Mouse (Mus musculus): ENCODE measurements at regions not wholly inside any gene's neighbourhood (a gene's known extent, or its start where the extent isn't known, plus 50 kb on each side); places are given as distances from the start of the nearest gene placed in this dataset.
A peak's percentile ranks its signal among the peaks of the same experiment; 100 is the strongest.

GRCm38 (mm10) chr10:98292140-98292539, 565.6 kb upstream of the C030005K15Rik start:
- WGBS, result 9% methylated on average over 2 of the region's 2 CpGs
- no peaks in the 10 kb centered on the region for H3K9me3 ChIP-seq (ENCODE audit: low read depth, low read length)
- DNase-seq, result peak; percentile 85
- H3K9ac ChIP-seq, result no peak overlapping the region
- ATAC-seq (ENCODE audit: insufficient read depth), result peak; percentile 88
- no peak for TF ChIP-seq CTCF (IDR thresholded peaks at IDR 0.05; ENCODE audit: low read depth)
- peak overlapping the region; percentile 47; the same call in 1 of the 2 replicates for H3K27ac ChIP-seq (ENCODE audit: low read depth)
- no peaks in the 10 kb centered on the region for H3K36me3 ChIP-seq (ENCODE audit: insufficient read depth)
- H3K4me3 ChIP-seq (ENCODE audit: low read depth, low read length), result no peak overlapping the region
- H3K4me1 ChIP-seq (ENCODE audit: insufficient read depth), result 0 out of 2 replicates have a peak, but pooled peaks cover 5% of the 10 kb centered on the region
- no peak overlapping the region for H3K4me2 ChIP-seq
- no peaks in the 10 kb centered on the region for H3K27me3 ChIP-seq (ENCODE audit: insufficient read depth, low read length)

- ATAC-seq (ENCODE audit: insufficient read depth) (no peak), DNase-seq (no peak)
- no peaks in the 10 kb centered on the region for H3K9me3 ChIP-seq (ENCODE audit: low read depth, low read length)
- no peak overlapping the region for H3K4me3 ChIP-seq (ENCODE audit: low read depth, low read length)
- H3K9ac ChIP-seq, result no peak overlapping the region
- H3K4me2 ChIP-seq, result no peak overlapping the region
- no peaks in the 10 kb centered on the region for H3K36me3 ChIP-seq (ENCODE audit: insufficient read depth)
- TF ChIP-seq CTCF (IDR thresholded peaks at IDR 0.05; ENCODE audit: low read depth), result no peak
- H3K27me3 ChIP-seq (ENCODE audit: insufficient read depth, low read length), result no peaks in the 10 kb centered on the region
- 96% methylated on average over 1 of the region's 1 CpGs for WGBS
- no peak overlapping the region for H3K27ac ChIP-seq (ENCODE audit: low read depth)
- H3K4me1 ChIP-seq (ENCODE audit: insufficient read depth), result no peaks in the 10 kb centered on the region
Measured at GRCm38 (mm10) chr10:98305667-98306066, 579.1 kb upstream of the C030005K15Rik start.

GRCm38 (mm10) chr10:98309667-98310066, 583.1 kb upstream of the C030005K15Rik start:
- no peak for ATAC-seq (ENCODE audit: insufficient read depth)
- no peak for DNase-seq
- H3K27ac ChIP-seq (ENCODE audit: low read depth), result no peak overlapping the region
- no peaks in the 10 kb centered on the region for H3K9me3 ChIP-seq (ENCODE audit: low read depth, low read length)
- no peaks in the 10 kb centered on the region for H3K4me1 ChIP-seq (ENCODE audit: insufficient read depth)
- WGBS, result 78% methylated on average over 3 of the region's 3 CpGs
- no peak for TF ChIP-seq CTCF (IDR thresholded peaks at IDR 0.05; ENCODE audit: low read depth)
- no peaks in the 10 kb centered on the region for H3K36me3 ChIP-seq (ENCODE audit: insufficient read depth)
- no peak overlapping the region for H3K4me3 ChIP-seq (ENCODE audit: low read depth, low read length)
- no peaks in the 10 kb centered on the region for H3K27me3 ChIP-seq (ENCODE audit: insufficient read depth, low read length)
- no peak overlapping the region for H3K4me2 ChIP-seq
- no peak overlapping the region for H3K9ac ChIP-seq

- DNase-seq (no peak), ATAC-seq (ENCODE audit: insufficient read depth) (no peak)
- H3K9ac ChIP-seq, result no peak overlapping the region
- TF ChIP-seq CTCF (IDR thresholded peaks at IDR 0.05; ENCODE audit: low read depth), result no peak
- no peak overlapping the region for H3K27ac ChIP-seq (ENCODE audit: low read depth)
- no peaks in the 10 kb centered on the region for H3K36me3 ChIP-seq (ENCODE audit: insufficient read depth)
- H3K4me3 ChIP-seq (ENCODE audit: low read depth, low read length), result no peak overlapping the region
- H3K27me3 ChIP-seq (ENCODE audit: insufficient read depth, low read length), result no peaks in the 10 kb centered on the region
- no peaks in the 10 kb centered on the region for H3K4me1 ChIP-seq (ENCODE audit: insufficient read depth)
- no peaks in the 10 kb centered on the region for H3K9me3 ChIP-seq (ENCODE audit: low read depth, low read length)
- H3K4me2 ChIP-seq, result no peak overlapping the region
Measured at GRCm38 (mm10) chr10:98311403-98311802, 584.8 kb upstream of the C030005K15Rik start.

GRCm38 (mm10) chr10:98318416-98318815, 591.9 kb upstream of the C030005K15Rik start:
- H3K4me1 ChIP-seq (ENCODE audit: insufficient read depth), result no peaks in the 10 kb centered on the region
- no peak overlapping the region for H3K27ac ChIP-seq (ENCODE audit: low read depth)
- no peaks in the 10 kb centered on the region for H3K27me3 ChIP-seq (ENCODE audit: insufficient read depth, low read length)
- DNase-seq (no peak), ATAC-seq (ENCODE audit: insufficient read depth) (no peak)
- H3K9ac ChIP-seq, result no peak overlapping the region
- WGBS, result 79% methylated on average over 2 of the region's 2 CpGs
- no peak for TF ChIP-seq CTCF (IDR thresholded peaks at IDR 0.05; ENCODE audit: low read depth)
- H3K36me3 ChIP-seq (ENCODE audit: insufficient read depth), result no peaks in the 10 kb centered on the region
- H3K4me2 ChIP-seq, result no peak overlapping the region
- H3K9me3 ChIP-seq (ENCODE audit: low read depth, low read length), result no peaks in the 10 kb centered on the region
- no peak overlapping the region for H3K4me3 ChIP-seq (ENCODE audit: low read depth, low read length)

- DNase-seq (no peak), ATAC-seq (ENCODE audit: insufficient read depth) (no peak)
- 87% methylated on average over 5 of the region's 5 CpGs for WGBS
Measured at GRCm38 (mm10) chr10:98323846-98324245, 590.4 kb upstream of the Atp2b1 start.

GRCm38 (mm10) chr10:98324591-98324990, 589.6 kb upstream of the Atp2b1 start:
- no peak for ATAC-seq (ENCODE audit: insufficient read depth)

More at GRCm38 (mm10) chr10:98323846-98324245, 590.4 kb upstream of the Atp2b1 start:
- H3K27ac ChIP-seq (ENCODE audit: low read depth), result no peak overlapping the region
- no peaks in the 10 kb centered on the region for H3K4me1 ChIP-seq (ENCODE audit: insufficient read depth)
- H3K4me2 ChIP-seq, result no peak overlapping the region
- TF ChIP-seq CTCF (IDR thresholded peaks at IDR 0.05; ENCODE audit: low read depth), result no peak
- no peaks in the 10 kb centered on the region for H3K27me3 ChIP-seq (ENCODE audit: insufficient read depth, low read length)
- H3K4me3 ChIP-seq (ENCODE audit: low read depth, low read length), result no peak overlapping the region
- no peak overlapping the region for H3K9ac ChIP-seq
- H3K36me3 ChIP-seq (ENCODE audit: insufficient read depth), result no peaks in the 10 kb centered on the region
- no peaks in the 10 kb centered on the region for H3K9me3 ChIP-seq (ENCODE audit: low read depth, low read length)

GRCm38 (mm10) chr10:98325720-98326119, 588.5 kb upstream of the Atp2b1 start:
- no peak for DNase-seq
- Histone ChIP-seq H3K4me2 (no peak overlapping the region), H3K4me3 (ENCODE audit: low read depth, low read length) (no peak overlapping the region), H3K4me1 (ENCODE audit: insufficient read depth) (no peaks in the 10 kb centered on the region), H3K9me3 (ENCODE audit: low read depth, low read length) (no peaks in the 10 kb centered on the region), H3K27me3 (ENCODE audit: insufficient read depth, low read length) (no peaks in the 10 kb centered on the region), H3K36me3 (ENCODE audit: insufficient read depth) (no peaks in the 10 kb centered on the region), H3K9ac (no peak overlapping the region), H3K27ac (ENCODE audit: low read depth) (no peak overlapping the region)
- no peak for ATAC-seq (ENCODE audit: insufficient read depth)
- WGBS, result 60% methylated on average over 5 of the region's 5 CpGs
- no peak for TF ChIP-seq CTCF (IDR thresholded peaks at IDR 0.05; ENCODE audit: low read depth)

More at GRCm38 (mm10) chr10:98324591-98324990, 589.6 kb upstream of the Atp2b1 start:
- H3K9me3 ChIP-seq (ENCODE audit: low read depth, low read length), result no peaks in the 10 kb centered on the region
- DNase-seq, result no peak
- no peak overlapping the region for H3K4me3 ChIP-seq (ENCODE audit: low read depth, low read length)
- no peak for TF ChIP-seq CTCF (IDR thresholded peaks at IDR 0.05; ENCODE audit: low read depth)
- H3K9ac ChIP-seq, result no peak overlapping the region
- H3K4me2 ChIP-seq, result no peak overlapping the region
- H3K27ac ChIP-seq (ENCODE audit: low read depth), result no peak overlapping the region
- no peaks in the 10 kb centered on the region for H3K36me3 ChIP-seq (ENCODE audit: insufficient read depth)
- H3K4me1 ChIP-seq (ENCODE audit: insufficient read depth), result no peaks in the 10 kb centered on the region
- H3K27me3 ChIP-seq (ENCODE audit: insufficient read depth, low read length), result no peaks in the 10 kb centered on the region
